Mouse (Mus musculus) gonadal fat pad, adult 2 months (tissue): ENCODE results near the gene Btaf1. TPM values are rescaled to one million over a fixed set of nuclear protein-coding genes. Genes with fewer than 3 reads are reported as not detected.
A peak's percentile ranks its signal among the peaks of the same experiment; 100 is the strongest.
"Not testable (repeated sequence)": the region's sequence is repeated elsewhere in the genome, so short reads cannot be mapped to it uniquely, and the experiment has no call there.

Source experiments
- DNase-seq: peaks from one replicate; pipeline ENCODE4 v3.0.0-alpha.2; 2012; ENCODE audit warnings: low read depth
- polyA plus RNA-seq: library from polyadenylated mRNA; depleted of rRNA; stranded (reverse); fragments of >200 nt; gene quantifications from 2 replicates; pipeline ENCODE4 v1.2.3, GENCODE M21; 2012

Btaf1 gene
- polyA plus RNA-seq, 1 experiment, result 5.4 TPM

DNA sequence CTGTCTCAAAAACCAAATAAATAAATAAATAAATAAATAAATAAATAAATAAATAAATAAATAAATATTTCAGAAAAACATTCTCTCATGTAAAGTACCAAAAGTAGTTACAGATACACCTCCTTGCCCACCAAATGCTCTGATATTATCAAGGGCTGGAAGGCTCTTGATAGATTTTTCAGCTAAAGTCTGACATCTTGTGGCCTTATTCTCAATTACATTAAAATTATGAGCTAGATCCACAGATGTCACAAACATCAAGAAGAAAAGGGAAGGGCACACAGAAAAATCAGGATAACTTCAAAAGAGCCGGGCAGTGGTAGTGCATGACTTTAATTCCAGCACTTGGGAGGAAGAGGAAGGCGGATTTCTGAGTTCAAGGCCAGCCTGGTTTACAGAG, 3.9 kb upstream of the Btaf1 start:
- DNase-seq, result no peak

DNA sequence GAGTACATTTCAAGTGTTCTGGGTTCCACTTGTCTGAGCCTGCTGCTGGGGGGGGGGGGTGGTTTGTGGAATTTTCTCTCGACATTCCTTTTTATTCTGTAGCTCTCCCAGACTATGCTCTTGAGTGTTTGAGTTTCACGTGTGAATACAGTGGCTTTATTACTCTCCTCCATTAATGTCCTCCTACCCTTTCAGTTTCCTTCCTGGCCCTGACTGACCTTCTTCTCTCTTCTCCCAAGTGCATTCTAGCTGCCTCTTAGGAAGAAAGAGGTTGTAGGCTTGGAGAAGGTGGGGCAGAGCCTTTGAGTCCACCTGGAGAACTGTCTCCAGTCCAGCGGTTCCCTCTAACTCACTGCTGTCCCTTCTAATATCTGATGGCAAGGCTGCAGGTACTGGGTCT, 2.9 kb upstream of the Btaf1 start:
- DNase-seq, result no peak

DNA sequence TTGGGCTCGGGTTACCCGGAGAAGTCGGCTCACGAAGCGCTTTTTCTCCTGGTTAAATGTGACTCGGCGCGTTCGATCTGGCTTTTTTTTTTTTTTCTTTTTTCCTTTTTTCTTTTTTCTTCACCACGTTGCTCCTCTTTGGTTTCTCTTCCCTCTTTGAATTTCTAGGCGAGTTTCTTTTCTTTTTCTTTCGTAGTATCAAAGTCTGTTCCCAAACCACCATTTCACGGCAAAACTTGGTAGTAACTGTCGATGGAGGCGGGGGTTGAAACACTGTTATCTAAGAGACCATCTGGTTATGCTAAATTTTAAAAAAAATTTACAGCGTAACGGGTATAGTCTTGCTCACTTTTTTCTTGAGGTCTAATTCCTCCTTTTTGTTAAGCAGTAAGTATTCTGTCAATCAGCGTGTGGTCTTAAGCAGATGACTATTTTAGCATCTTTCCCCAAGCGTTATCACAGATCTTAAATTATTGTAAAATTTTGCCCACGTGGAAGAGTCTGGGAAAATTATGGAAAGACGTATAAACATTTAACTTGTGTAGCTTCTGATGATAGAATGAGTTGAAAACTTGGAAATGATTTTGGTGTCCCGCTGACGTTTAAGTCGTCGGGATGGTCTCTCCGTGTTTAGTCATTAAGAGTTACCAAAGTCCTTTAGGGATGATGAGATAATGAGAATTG, 816 bp downstream of the Btaf1 start:
- DNase-seq, result no peak

DNA sequence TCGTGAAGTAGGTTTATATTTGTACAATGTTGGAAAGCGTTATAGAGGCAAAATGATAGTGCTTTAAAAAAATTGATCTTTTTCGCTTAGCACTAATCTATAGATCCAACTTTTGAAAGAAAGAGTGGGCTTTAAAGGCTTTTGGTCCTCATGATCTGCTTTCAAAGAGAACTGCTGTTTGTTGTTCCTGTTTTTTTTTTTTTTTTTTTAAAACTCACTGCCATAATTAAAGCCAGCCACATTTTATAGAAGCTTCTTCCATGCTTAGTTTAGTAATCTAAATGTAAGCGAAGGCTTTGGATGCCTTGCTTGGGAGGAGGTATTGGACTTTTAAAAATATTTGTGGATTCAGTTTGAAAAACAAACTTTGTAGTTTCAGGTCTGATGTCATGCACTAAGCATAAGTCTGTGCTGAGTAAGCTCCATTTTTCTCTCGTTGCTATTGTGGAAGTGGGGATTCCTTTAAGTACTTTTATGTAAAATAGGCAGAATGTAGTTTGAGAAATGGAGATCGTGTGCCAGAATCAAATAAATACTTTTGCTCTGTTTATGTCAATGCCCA, 2.0 kb downstream of the Btaf1 start:
- DNase-seq, result no peak

- no peak for DNase-seq
These were observed 3.9 kb downstream of the Btaf1 start for GRCm38 (mm10) chr19:36929816-36930215.

DNA sequence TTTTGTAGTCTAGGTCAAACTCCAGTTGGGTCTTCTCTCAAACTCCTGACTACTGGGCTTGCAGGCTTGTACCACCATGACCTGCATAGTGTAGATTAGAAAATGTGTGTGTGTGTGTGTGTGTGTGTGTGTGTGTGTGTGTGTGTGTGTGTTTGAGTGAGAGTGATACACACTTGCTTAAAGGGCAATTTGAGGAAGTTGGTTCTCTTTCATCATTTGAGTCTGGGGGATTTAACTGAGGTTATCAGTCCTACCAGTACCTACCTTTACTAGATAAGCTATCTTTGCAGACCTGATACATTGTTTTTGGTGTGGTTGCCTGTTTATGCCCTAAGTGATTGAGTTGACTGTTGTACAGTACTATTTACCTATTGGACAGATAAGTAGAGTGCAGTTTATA, 6.2 kb downstream of the Btaf1 start:
- no peak for DNase-seq

- DNase-seq, result no peak
These were observed 6.7 kb downstream of the Btaf1 start for GRCm38 (mm10) chr19:36932613-36933012.

GRCm38 (mm10) chr19:36936285-36936684, 10.4 kb downstream of the Btaf1 start:
- DNase-seq, result no peak

DNA sequence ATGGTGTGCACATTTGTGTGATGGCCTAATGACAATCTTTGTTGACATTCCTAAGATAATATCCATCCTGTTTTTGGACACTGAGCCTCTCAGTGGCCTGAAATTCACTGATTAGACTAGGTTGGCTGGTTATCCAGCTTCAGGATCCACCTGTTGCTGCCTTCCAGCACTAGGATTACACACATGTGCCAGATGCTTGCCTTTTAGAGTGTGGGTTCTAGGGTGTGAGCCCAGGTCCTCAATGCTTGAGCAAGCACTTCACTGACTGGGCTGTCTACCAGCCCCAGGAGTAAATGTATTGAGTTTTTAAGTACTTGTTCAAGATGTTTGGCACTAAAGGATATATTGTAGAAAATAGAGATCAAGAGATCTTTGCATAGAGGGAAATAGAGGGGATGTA, 12.1 kb downstream of the Btaf1 start:
- DNase-seq, result no peak

DNA sequence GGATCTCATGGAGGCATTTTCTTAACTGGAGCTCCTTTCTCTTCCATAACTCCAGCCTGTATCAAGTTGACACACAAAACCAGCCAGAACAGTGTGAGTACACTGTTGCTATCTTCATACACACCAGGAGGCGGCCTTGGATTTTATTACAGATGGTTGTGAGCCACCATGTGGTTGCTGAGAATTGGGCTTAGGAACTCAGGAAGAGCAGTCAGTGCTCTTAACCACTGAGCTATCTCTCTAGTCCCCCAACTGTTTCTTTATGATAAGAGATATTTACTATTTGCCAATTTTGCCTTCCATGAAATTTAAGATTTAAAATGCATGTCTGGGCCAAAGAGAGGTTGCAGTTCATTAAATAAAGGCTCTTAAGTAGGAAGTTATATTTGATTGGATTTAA, 14.2 kb downstream of the Btaf1 start:
- no peak for DNase-seq

DNA sequence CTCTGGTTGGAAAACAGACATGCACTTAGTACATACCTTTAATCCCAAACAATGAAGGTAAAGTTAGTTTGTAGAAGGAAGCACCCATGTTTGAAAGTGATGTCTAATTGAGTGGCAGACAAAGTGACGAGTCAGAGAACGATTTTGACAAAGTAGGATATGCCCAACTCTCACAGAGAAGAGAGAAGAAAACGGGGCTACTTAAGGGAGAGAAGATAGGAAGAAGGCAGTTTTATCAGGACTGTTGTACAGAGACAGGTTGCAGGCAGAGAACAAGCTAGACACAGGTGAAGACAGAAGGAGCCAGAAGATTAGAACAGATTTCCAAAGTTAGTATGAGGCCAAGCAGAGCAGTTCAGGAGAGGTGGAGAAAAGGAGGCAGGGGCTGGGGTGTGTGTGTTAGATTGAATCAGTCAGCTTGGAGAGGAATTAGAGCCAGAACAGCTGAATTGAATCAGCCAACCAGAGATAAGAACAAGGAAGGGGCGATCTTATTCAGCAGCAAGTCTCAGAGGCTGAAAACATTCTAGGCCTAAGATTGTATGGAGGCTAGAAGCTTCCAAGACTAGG, 27.8 kb downstream of the Btaf1 start:
- no peak for DNase-seq

- no peak for DNase-seq
These were observed 32.5 kb downstream of the Btaf1 start for GRCm38 (mm10) chr19:36958331-36958730.

GRCm38 (mm10) chr19:36961320-36961719, 35.4 kb downstream of the Btaf1 start:
- DNase-seq, result no peak

DNA sequence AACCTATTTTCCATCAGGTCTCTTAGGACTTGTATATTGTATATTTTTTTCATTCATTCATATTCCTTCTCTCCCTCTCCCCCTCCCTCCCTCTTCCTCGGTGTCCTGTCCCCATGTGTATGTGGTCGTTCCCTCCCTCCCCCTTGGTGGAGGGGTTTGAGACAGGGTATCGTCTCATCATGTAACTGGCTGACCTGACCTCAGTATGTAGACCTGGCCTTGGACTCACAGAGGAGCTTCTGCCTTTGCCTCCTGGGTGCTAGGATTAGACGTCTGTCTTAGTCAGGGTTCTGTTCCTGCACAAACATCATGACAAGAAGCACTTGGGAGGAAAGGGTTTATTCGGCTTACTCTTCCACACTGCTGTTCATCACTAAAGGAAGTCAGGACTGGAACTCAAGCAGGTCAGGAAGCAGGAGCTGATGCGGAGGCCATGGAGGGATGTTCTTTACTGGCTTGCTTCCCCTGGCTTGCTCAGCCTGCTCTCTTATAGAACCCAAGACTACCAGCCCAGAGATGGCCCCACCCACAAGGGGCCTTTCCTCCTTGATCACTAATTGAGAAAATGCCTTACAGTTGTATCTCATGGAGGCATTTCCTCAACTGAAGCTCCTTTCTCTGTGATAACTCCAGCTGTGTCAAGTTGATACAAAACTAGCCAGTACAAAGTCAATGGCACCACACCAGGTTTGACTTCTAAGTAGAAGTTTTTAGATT, 36.8 kb downstream of the Btaf1 start:
- DNase-seq, result not testable (repeated sequence)

DNA sequence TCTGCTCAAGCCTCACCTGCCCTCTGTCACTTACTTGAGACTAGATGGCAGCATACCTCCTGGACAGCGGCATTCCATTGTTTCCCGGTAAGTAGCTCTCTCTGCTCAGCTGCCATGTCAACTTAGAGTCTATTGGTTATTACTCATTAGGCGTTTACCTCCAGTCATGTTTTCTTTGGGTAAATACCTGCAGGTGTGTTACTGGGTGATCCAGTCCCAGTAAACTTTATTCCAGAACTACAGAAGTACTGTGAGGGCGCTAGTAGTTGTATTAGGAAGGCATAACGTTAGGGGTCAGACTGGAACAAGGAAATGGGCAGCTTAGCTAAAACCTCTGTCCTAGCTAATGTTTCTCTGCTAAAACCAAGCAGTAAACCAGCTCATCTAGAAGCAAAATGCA, 78.7 kb downstream of the Btaf1 start:
- DNase-seq, result no peak

DNA sequence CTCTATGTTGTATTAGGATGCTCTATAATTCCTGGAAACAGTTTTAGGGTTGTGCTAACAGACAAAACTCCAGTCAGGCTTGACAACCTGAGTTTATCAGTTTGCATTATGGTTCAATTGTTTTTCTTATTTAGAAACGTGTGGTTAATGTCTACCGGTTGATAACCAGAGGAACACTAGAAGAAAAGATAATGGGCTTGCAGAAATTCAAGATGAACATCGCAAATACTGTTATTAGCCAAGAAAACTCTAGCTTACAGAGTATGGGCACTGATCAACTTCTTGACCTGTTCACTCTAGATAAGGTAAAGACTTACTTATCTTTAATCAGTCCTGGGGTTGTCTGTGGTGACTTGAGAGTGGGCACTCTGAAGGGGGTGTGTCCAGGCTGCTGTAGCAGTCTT, 84.0 kb downstream of the Btaf1 start:
- no peak for DNase-seq

DNA sequence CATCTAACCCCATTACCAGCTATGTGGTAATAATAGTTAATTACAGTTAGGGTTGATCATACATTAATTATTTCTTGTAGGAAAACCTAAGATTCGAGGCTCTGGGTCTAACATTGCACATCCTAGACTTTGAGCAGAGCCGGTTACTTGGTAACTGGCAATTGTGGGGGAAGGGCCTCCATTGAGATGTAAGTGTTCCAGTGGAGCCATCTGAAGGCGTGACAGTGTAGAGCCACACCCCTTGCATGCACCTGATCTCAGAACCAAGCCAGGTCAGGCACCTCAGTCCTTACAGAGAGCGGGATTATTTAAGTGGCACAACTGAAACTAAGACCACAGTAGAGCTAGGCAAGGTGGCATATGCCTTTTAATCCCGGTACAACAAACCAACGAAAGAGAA, 87.6 kb downstream of the Btaf1 start:
- DNase-seq, result no peak

- no peak for DNase-seq
These were observed 88.5 kb downstream of the Btaf1 start for GRCm38 (mm10) chr19:37014173-37014939.

GRCm38 (mm10) chr19:37016890-37017289, 91.0 kb downstream of the Btaf1 start:
- DNase-seq, result no peak

DNA sequence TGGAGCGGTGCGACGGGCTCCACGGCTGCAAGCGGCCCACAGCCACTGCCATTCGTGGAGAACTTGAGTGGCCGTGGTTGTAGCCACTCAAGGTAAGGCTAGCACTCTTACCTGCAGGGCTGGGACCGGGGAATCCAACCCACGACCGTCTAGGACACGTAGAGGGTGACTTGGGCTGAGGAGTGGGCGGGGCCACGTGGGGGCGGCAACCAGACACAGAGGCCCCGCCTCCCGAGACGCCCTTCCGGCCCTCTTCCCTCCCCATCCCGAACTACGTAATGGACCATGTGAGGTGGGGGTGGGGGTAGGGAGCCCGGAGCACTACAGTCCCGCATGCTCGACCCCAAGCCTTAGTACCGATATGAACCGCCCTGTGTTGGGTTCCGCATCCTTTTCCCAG, 92.5 kb downstream of the Btaf1 start:
- DNase-seq, result peak; percentile 28

DNA sequence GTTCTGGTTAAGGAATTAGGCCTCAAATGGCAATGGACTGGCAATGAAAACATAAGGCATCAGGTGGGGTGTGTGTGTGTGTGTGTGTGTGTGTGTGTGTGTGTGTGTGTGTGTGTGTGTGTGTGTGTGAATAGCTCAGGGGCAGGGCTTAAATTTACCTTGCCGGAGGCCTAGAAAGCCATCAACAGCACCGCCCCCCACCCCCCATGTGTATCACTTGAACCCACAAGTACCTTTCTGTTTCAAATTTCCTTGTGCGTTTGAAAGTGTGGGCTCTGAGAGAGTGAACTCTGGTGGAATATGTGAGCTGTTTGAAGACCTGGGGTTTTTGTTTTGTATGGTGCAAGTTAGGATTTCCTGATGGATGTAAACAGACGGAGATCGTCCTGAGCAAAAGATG, 93.1 kb downstream of the Btaf1 start:
- no peak for DNase-seq

DNA sequence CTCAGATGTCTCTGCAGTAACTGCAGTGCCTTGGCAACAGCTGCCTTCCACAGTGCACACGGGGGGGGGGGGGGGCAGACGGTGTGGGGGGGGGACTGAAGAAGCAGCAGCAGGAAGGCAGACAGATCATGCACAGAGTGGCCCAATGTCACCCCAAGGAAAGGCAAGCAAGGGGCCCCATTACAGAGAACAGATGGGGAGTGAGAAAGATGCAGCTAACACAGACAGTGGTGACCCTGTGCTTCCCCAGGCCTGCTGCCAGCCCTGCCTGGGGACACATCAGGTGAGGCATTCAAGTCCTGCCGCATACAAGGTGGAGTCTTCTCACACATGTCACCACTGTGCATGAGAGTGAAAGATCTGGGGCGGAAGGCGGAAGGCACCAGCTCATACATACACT, 94.7 kb downstream of the Btaf1 start:
- DNase-seq, result no peak
